Mouse (Mus musculus): ENCODE measurements around the gene Wipf3.

GRCm38 (mm10) chr6:54406116-54406515, 23.3 kb upstream of the Wipf3 start:
- TF ChIP-seq POLR2A (IDR thresholded peaks at IDR 0.05; ENCODE audit: borderline replicate concordance, low read depth, low read length) (no peak), CTCF (IDR thresholded peaks at IDR 0.05; ENCODE audit: low read depth, low read length) (no peak)
